In the genomic region with DNA sequence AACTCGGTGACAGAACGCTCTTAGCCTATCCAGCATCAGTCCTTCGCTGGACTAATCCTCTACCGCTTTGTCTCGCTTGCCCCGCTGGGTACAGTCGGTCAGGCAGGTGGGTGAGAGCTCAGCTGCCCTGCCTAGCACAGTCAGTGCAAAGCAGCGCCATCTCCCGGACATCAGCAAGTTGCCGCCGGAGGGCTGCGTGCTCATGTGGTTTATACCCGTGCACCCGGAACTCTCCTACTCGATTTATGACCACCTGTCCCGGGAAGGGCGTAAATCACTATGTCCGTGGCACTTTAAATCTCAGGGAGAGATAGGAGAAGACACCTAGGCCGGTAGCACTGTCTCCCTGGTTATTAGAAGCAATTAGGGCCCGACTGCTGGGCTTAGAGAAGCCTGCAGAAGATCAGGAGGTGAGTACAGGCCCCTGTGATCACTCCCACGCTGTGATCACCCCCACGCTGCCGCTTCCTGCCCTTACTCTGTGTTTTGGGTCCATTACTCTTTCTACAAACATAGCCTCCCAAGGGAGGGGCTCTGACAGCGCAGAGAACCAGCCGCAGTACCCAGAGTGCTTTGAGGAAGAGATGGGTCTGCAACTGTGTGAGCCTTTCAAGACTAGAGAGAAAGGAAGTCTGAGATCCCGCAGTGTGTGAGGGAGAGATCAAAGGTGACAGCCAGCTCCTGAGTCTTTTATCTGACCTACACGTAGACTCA, we compare ENCODE assay signal across 8 mouse cellular contexts. TPM values are rescaled to one million over a fixed set of nuclear protein-coding genes. Genes with fewer than 3 reads are reported as not detected.
A peak's percentile ranks its signal among the peaks of the same experiment; 100 is the strongest.
DNase-seq lines count a peak whose midpoint lies in the region; ATAC-seq and TF ChIP-seq lines count a peak whose summit lies in the region.

No protein-coding gene starts in this region.

- no peaks in the 10 kb centered on the region for H3K9me3 ChIP-seq in forebrain, embryonic 13.5 days (replicated peaks)
- H3K9me3 ChIP-seq in hindbrain, postnatal 0 days (ENCODE audit: low read length), result no peaks in the 10 kb centered on the region
- no peaks in the 10 kb centered on the region for H3K9me3 ChIP-seq in liver, embryonic 13.5 days (replicated peaks)
- no peaks in the 10 kb centered on the region for H3K9me3 ChIP-seq in neural tube, embryonic 11.5 days (ENCODE audit: control insufficient read depth, low read length)

- DNase-seq in cerebellum, adult 2 months, result peak in 1 of 2 experiments; percentile 13
- DNase-seq in cerebellum, adult 9-11 months, result no peak
- peak; percentile 63 for DNase-seq in hindbrain, postnatal 0 days (ENCODE audit: low spot score)
- DNase-seq in liver, embryonic 13.5 days, result peak; percentile 37
- DNase-seq in neural tube, embryonic 11.5 days (ENCODE audit: low spot score), result peak; percentile 57
- peak; percentile 74 to 80 for DNase-seq in thymus, postnatal 10 days (ENCODE audit: low spot score in 2 of 2)

- TF ChIP-seq CTCF in cerebellum, adult 2 months (IDR thresholded peaks at IDR 0.05; ENCODE audit: borderline replicate concordance, insufficient read depth, low read depth, low read length), result peak; percentile 41
- TF ChIP-seq CTCF in hindbrain, postnatal 0 days (IDR thresholded peaks at IDR 0.05; ENCODE audit: low read depth), result peak; percentile 68

- WGBS in cerebellum, adult 2 months, result 28% methylated on average over 27 of the region's 27 CpGs
- WGBS in forebrain, embryonic 13.5 days, result 21% methylated on average over 27 of the region's 27 CpGs
- WGBS in hindbrain, postnatal 0 days, result 24% methylated on average over 27 of the region's 27 CpGs
- WGBS in liver, embryonic 13.5 days (ENCODE audit: insufficient replicate concordance), result 16% methylated on average over 27 of the region's 27 CpGs
- 16% methylated on average over 27 of the region's 27 CpGs for WGBS in neural tube, embryonic 11.5 days

- no peak overlapping the region for H3K4me3 ChIP-seq in cerebellum, adult 2 months (replicated peaks; ENCODE audit: insufficient read depth, low read depth, low read length)
- no peak overlapping the region for H3K4me3 ChIP-seq in forebrain, embryonic 13.5 days
- no peak overlapping the region for H3K4me3 ChIP-seq in hindbrain, postnatal 0 days (ENCODE audit: low read length)
- no peak overlapping the region for H3K4me3 ChIP-seq in liver, embryonic 13.5 days (replicated peaks)
- no peak overlapping the region for H3K4me3 ChIP-seq in neural tube, embryonic 11.5 days (ENCODE audit: low read depth, low read length)

- H3K27me3 ChIP-seq in cerebellum, adult 2 months (ENCODE audit: control insufficient read depth, insufficient read depth, low read length), result no peaks in the 10 kb centered on the region
- no peaks in the 10 kb centered on the region for H3K27me3 ChIP-seq in forebrain, embryonic 13.5 days
- no peaks in the 10 kb centered on the region for H3K27me3 ChIP-seq in hindbrain, postnatal 0 days (ENCODE audit: insufficient read depth, low read length)
- no peaks in the 10 kb centered on the region for H3K27me3 ChIP-seq in liver, embryonic 13.5 days
- no peaks in the 10 kb centered on the region for H3K27me3 ChIP-seq in neural tube, embryonic 11.5 days (ENCODE audit: control insufficient read depth, insufficient read depth, low read length)

- H3K9ac ChIP-seq in forebrain, embryonic 13.5 days, result no peak overlapping the region
- no peak overlapping the region for H3K9ac ChIP-seq in hindbrain, postnatal 0 days (replicated peaks; ENCODE audit: low read length)
- H3K9ac ChIP-seq in liver, embryonic 13.5 days, result no peak overlapping the region
- no peak overlapping the region for H3K9ac ChIP-seq in neural tube, embryonic 11.5 days (ENCODE audit: low read length)

- peak overlapping the region; percentile 24; the same call in 1 of the 2 replicates for H3K4me2 ChIP-seq in forebrain, embryonic 13.5 days
- H3K4me2 ChIP-seq in hindbrain, postnatal 0 days (ENCODE audit: low read depth, low read length), result 0 out of 2 replicates have a peak overlapping the region, but pooled peaks have one; percentile 17
- H3K4me2 ChIP-seq in liver, embryonic 13.5 days, result peak overlapping the region; percentile 25
- H3K4me2 ChIP-seq in neural tube, embryonic 11.5 days (ENCODE audit: low read depth), result 0 out of 2 replicates have a peak overlapping the region, but pooled peaks have one; percentile 9

- H3K27ac ChIP-seq in cerebellum, adult 2 months (ENCODE audit: insufficient read depth, low read length), result no peak overlapping the region
- H3K27ac ChIP-seq in forebrain, embryonic 13.5 days, result no peak overlapping the region
- no peak overlapping the region for H3K27ac ChIP-seq in hindbrain, postnatal 0 days
- no peak overlapping the region for H3K27ac ChIP-seq in liver, embryonic 13.5 days
- H3K27ac ChIP-seq in neural tube, embryonic 11.5 days (ENCODE audit: low read depth, low read length), result no peak overlapping the region

- no peaks in the 10 kb centered on the region for H3K4me1 ChIP-seq in cerebellum, adult 2 months (ENCODE audit: control insufficient read depth, insufficient read depth, low read length)
- no peaks in the 10 kb centered on the region for H3K4me1 ChIP-seq in forebrain, embryonic 13.5 days
- H3K4me1 ChIP-seq in hindbrain, postnatal 0 days (ENCODE audit: insufficient read depth, low read length), result no peaks in the 10 kb centered on the region
- 0 out of 2 replicates have a peak, but pooled peaks cover 2% of the 10 kb centered on the region for H3K4me1 ChIP-seq in liver, embryonic 13.5 days (replicated peaks)
- no peaks in the 10 kb centered on the region; the same call in 1 of the 2 replicates for H3K4me1 ChIP-seq in neural tube, embryonic 11.5 days (ENCODE audit: control insufficient read depth, insufficient read depth, low read length)

- no peaks in the 10 kb centered on the region for H3K36me3 ChIP-seq in forebrain, embryonic 13.5 days (ENCODE audit: poor library complexity, severe bottlenecking)
- no peaks in the 10 kb centered on the region for H3K36me3 ChIP-seq in hindbrain, postnatal 0 days (ENCODE audit: insufficient read depth, low read length)
- no peaks in the 10 kb centered on the region; the same call in 1 of the 2 replicates for H3K36me3 ChIP-seq in liver, embryonic 13.5 days
- no peaks in the 10 kb centered on the region for H3K36me3 ChIP-seq in neural tube, embryonic 11.5 days (ENCODE audit: control insufficient read depth, insufficient read depth, low read length)

- ATAC-seq in activated CD4-positive, CD25-positive, alpha-beta regulatory T cell, adult 4 months, result peak; percentile 84
- peak; percentile 53; the same call in 1 of the 2 replicates for ATAC-seq in forebrain, embryonic 13.5 days
- ATAC-seq in hindbrain, postnatal 0 days, result no peak
- ATAC-seq in liver, embryonic 13.5 days (ENCODE audit: low read depth), result peak; percentile 66
- peak; percentile 72; the same call in 1 of the 2 replicates for ATAC-seq in neural tube, embryonic 11.5 days (ENCODE audit: insufficient read depth, low FRiP score, low TSS enrichment)

- TF ChIP-seq POLR2A in cerebellum, adult 2 months (IDR thresholded peaks at IDR 0.05; ENCODE audit: borderline replicate concordance, insufficient read depth, low read length), result no peak

RNA-seq across cellular contexts. Expression of gene Marc1, which starts 17.8 kb away (rescaled TPM):
- polyA plus RNA-seq in cerebellum, adult 2 months (2012; rRNA removed), result 0.16 TPM in 1 of 2 replicates, not detected in the other
- not detected for polyA plus RNA-seq in activated CD4-positive, CD25-positive, alpha-beta regulatory T cell, adult 4 months (2017; shearing (Covaris generic))
- 0.22 TPM in 1 of 2 replicates, not detected in the other for polyA plus RNA-seq in forebrain, embryonic 13.5 days (2015; fragmentation: Nextera tagmentation; extraction: Ambion mirVana)
- total RNA-seq in hindbrain, postnatal 0 days (2014; rRNA removed), result 0.21 TPM in 1 of 2 replicates, not detected in the other
- 0.25 and 0.33 TPM in 2 replicates for polyA plus RNA-seq in hindbrain, postnatal 0 days (2015; fragmentation: Nextera tagmentation; extraction: Ambion mirVana)
- 13.4 and 13.8 TPM in 2 replicates for polyA plus RNA-seq in liver, embryonic 13.5 days (2015; fragmentation: Nextera tagmentation; extraction: Ambion mirVana)
- polyA plus RNA-seq in neural tube, embryonic 11.5 days (2014; fragmentation: Nextera tagmentation; extraction: Ambion mirVana), result 0.32 and 0.73 TPM in 2 replicates

RNA-seq across cellular contexts. Expression of gene Marc2, which starts 52.9 kb away (rescaled TPM):
- 64.9 and 76.3 TPM in 2 replicates for polyA plus RNA-seq in cerebellum, adult 2 months (2012; rRNA removed)
- polyA plus RNA-seq in activated CD4-positive, CD25-positive, alpha-beta regulatory T cell, adult 4 months (2017; shearing (Covaris generic)), result 10 to 100 TPM; 31.5 to 33.8 TPM
- 100 and 103 TPM in 2 replicates for polyA plus RNA-seq in forebrain, embryonic 13.5 days (2015; fragmentation: Nextera tagmentation; extraction: Ambion mirVana)
- 56.6 and 62.1 TPM in 2 replicates for total RNA-seq in hindbrain, postnatal 0 days (2014; rRNA removed)
- 151 TPM in 2 replicates for polyA plus RNA-seq in hindbrain, postnatal 0 days (2015; fragmentation: Nextera tagmentation; extraction: Ambion mirVana)
- polyA plus RNA-seq in liver, embryonic 13.5 days (2015; fragmentation: Nextera tagmentation; extraction: Ambion mirVana), result 189 and 193 TPM in 2 replicates
- polyA plus RNA-seq in neural tube, embryonic 11.5 days (2014; fragmentation: Nextera tagmentation; extraction: Ambion mirVana), result 106 and 107 TPM in 2 replicates
